Mouse (Mus musculus) cerebellum, postnatal 14 days (tissue): Measurements from ENCODE around the gene Kcnj8.
"Not testable (repeated sequence)": the region's sequence is repeated elsewhere in the genome, so short reads cannot be mapped to it uniquely, and the experiment has no call there.

Experiments used
- DNase-seq, 2 experiments: peaks; one replicate each; pipeline ENCODE4 v3.0.0; 2021; ENCODE audit warnings: mixed read lengths in 2 of 2

Gene Kcnj8

GRCm38 (mm10) chr6:142548377-142548776, 23.0 kb downstream of the Kcnj8 start:
- no peak for DNase-seq

GRCm38 (mm10) chr6:142545132-142545531, 26.3 kb downstream of the Kcnj8 start:
- DNase-seq = no peak

GRCm38 (mm10) chr6:142543648-142544047, 27.8 kb downstream of the Kcnj8 start:
- DNase-seq = no peak

GRCm38 (mm10) chr6:142542800-142543175, 28.6 kb downstream of the Kcnj8 start:
- DNase-seq = no peak

- no peak for DNase-seq
Measured at GRCm38 (mm10) chr6:142542082-142542799, 29.2 kb downstream of the Kcnj8 start.

DNA sequence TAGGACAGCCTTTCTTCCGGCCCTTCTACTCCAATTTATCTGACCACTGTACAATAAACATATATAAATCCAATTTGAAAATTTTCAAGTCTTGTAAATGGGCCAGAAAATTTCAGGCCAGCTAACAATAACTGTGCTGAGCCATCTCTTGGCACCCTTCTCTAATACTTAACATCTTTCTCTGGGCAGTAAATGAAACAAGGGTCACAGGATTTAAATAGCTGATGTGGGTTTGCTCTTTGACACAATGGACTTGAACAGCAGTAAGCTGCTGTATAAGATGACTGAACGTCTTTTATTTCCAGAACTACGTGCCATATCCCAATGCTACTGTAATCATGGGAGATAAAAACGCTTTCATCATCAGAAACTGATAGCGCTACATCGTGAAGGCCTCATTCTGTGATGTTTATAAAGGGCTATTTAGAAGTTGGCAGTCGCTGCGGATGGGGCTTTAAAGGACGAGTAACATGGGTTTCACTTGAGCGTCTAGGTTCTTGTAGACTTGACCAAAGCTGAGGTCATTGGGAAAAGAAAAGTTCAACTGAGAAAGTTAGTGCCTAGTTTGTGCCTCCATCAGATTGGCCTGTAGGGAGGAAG, 30.8 kb downstream of the Kcnj8 start:
- no peak for DNase-seq

GRCm38 (mm10) chr6:142540131-142540530, 31.3 kb downstream of the Kcnj8 start:
- no peak for DNase-seq

- peak in 1 of 2 experiments; percentile 13 for DNase-seq
Measured at GRCm38 (mm10) chr6:142538503-142538902, 32.9 kb downstream of the Kcnj8 start.

- no peak for DNase-seq
Measured at GRCm38 (mm10) chr6:142533412-142533811, 38.0 kb downstream of the Kcnj8 start.

- DNase-seq = no peak
Measured at GRCm38 (mm10) chr6:142532686-142533085, 38.7 kb downstream of the Kcnj8 start.

- no peak for DNase-seq
Measured at GRCm38 (mm10) chr6:142532141-142532540, 39.3 kb downstream of the Kcnj8 start.

DNA sequence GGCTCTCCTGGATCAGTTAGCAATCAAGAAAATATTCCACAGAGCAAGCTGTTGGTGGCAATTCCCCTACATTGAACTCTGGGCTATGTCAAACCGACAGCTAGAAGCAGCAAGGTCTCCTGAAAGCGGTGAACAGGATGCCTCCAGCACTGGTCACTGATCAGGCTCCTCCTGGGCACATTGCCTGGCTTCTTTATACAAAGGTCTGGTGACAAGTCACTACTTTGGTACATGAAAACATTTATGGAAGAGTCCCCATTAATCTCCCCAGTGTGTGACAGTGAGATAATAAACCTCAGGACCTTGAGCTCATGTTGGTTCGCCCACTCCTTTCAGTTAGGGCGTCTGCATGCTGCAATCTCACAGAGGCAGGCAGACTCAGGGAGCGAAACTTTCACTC, 41.0 kb downstream of the Kcnj8 start:
- DNase-seq = no peak

GRCm38 (mm10) chr6:142529680-142530079, 41.7 kb downstream of the Kcnj8 start:
- DNase-seq = no peak

GRCm38 (mm10) chr6:142527931-142528562, 43.4 kb downstream of the Kcnj8 start:
- DNase-seq = no peak

DNA sequence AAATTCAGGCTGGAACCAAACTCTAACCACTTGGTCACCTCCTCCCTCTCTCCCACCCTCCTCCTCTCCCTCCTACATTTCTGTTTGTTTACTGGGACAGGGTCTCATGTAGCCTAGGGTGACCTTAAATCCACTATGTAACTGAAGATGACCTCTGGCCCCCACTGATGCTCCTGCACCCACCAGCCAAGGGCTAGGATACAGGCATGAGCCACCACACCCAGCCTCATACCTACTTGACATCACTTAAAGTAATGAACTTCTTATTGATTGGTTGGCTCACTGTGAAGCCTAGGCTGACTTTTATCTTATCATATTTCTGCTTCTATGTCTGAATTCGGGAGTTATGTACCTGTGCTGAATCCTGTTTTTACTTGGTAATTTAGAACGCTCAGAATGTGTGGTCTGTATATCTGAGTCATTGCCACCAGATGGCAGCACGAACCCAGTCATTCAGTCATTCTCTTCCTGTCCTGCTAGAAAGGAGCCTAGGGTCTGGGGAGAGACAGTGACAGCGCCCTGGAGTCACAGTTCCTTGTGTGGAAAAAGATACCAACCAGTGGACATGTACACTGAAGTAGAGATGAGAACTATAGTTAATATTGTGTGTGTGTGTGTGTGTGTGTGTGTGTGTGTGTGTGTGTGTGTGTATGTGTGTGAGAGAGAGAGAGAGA, 46.6 kb downstream of the Kcnj8 start:
- peak; percentile 81 to 86 for DNase-seq

DNA sequence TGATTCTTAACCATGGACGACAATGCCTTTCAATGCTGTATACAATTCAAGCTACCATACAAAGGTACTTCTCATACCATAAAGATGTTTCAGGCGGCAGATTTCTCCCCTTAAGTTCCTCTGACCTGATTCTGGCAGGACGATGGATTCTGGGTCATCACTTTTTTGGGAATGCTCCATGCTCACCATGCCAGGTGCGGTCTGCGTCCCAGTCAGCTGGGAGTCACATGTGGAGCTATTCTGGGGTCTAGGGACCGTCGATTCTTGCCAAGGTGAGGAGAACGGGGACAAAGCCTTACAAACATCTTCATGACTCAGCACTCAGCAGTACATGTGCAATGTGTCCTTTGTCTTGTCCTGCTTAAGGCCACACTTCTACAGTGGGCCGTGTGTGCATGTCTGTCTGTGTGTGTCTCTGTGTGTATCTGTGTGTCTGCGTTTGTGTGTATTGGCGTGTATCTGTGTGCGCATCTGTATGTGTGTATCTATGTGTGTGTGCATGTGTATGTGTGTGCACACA, 49.8 kb downstream of the Kcnj8 start:
- no peak for DNase-seq

DNA sequence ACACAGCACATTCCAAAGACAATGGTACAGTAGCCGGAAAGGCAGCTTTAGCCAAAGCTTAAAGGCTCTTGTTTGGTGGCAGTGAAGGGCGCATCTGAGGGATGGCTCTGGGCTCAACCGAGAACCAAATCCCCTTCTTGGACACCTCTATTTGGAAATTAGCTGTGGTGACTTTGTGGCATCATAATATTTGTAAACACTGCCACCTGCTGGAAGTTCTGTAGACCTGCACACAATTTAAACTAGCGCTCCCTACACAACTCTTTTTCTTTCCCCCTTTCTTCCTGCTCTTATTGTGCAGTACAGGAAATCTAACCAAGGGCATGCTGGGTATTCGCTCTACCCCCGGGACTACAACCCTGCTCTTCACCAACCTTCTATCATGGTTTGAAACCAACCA, 52.3 kb downstream of the Kcnj8 start:
- peak; percentile 44 to 57 for DNase-seq

DNA sequence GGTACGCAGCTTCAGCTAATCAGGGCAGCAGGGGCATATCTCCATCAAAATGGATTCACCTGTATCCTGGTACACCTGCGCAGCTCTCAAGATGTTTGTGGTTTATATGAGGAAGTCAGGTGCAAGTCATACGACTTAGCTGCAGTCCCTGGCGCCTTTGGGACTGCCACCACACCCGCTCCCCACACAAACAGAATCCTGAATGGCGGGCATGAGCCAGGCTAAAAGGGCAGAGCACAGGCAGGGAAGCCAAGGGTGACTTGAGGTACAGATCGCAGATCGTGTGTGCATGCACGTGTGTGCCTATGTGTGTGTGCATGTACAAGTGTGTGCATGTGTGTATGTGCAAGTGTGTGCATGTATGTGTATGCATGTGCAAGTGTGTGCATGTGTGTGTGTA, 56.0 kb downstream of the Kcnj8 start:
- not testable (repeated sequence) for DNase-seq

DNA sequence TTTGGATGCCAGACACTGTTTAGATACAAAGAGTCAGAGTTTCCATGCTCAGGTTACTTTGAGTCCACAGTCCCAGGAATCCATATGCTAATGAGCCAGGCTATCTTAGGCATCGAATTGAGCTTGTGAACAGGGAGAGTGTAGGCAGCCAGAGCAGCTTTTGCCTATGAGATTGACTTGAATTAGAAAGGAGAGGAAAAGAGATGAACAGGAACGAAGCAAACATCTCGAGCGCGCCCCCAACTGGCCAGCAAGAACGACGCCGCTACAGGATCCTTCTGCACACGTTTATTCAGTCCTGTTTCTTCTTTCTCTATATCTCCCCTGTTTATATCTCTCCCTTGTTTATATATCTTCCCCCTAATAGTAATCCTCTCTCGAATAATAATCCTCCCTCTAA, 56.5 kb downstream of the Kcnj8 start:
- peak; percentile 66 to 78 for DNase-seq
